Mouse (Mus musculus) v-Abl transformed pro-B cells (cell line): ENCODE results near the gene Fbxw4.
"Not testable (repeated sequence)": the region's sequence is repeated elsewhere in the genome, so short reads cannot be mapped to it uniquely, and the experiment has no call there.

ENCODE experiments used
- in situ Hi-C, 2 experiments: fragments of 400-800 bp; cut with MboI; formaldehyde crosslinking; loops; one replicate each; pipeline ENCODE4 v1.15.1; 2025; ENCODE audit not compliant: unreplicated experiment in 2 of 2

Gene Fbxw4

DNA sequence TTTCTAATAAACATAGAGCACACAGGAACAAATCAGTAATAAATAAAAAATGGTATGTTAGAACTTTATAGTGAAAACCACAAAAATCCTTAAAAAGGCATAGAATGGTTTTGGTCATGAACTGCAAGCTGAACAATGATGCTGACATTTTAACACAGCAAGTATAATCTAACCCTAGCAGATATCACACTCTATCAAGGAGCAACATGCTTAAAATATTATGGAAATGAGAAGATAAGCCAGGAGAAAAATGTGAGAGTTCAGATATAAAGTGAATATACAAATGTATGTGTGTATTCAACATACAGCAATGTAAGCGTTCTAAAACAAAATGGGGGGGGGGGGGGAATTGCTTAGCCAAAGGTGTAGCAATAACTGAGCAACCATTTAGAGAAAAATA, 2.3 kb downstream of the Fbxw4 start:
- in situ Hi-C loops = no loop called here

DNA sequence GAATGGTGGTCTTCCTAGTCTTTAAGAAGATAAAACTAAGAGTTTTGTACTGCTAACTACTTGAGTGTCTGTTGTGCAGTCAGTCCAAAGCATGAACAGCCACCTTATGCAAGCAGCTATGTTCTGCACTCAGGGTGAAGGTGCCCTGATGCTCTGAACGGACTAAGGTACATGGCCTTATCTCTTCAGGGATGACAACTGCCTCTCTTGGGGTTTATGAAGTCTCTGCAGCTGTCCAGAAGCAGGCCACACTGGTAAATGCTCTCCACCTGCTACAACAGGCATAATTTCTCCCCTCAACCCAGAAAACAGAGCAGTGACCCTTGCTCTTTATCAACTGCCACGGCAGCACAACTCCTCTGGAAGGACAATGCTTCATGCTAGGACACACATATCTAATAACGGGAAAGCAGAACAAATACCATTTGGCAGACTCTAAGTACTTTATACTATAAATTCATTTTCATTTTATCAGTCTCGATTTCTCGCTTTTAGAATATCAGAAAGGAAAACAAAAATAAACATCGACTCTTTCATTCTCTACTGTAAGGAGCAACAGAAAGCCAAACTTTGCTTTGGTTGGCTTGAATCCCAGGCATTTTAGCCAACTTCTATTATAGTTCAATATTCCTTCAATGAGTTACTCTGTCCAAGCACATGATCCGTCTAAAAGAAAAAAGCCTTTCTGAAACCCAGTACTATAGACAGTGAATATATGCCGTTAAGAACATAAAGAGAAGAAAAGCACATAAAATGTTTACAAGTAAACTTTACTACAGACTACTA, 3.1 kb downstream of the Fbxw4 start:
- in situ Hi-C loops = no loop called here

DNA sequence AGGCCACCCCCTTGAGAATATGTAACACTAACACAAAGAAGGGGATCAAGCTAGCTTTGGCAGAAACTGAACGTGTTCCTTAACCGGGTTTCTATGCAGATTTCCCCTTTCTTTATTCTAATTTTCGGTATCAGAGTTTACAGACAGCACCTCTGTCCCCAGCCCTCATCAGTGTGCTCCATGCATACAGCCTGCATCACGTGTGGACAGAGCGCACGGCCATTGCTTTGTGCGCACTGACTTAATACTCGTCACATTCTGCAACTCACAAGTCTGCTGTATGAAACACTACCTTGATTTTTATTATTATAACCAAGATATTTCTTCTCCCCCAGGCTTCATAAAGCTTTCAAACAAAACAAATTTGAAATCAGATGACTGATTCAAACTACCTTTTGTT, 4.2 kb downstream of the Fbxw4 start:
- in situ Hi-C loops = no loop called here

DNA sequence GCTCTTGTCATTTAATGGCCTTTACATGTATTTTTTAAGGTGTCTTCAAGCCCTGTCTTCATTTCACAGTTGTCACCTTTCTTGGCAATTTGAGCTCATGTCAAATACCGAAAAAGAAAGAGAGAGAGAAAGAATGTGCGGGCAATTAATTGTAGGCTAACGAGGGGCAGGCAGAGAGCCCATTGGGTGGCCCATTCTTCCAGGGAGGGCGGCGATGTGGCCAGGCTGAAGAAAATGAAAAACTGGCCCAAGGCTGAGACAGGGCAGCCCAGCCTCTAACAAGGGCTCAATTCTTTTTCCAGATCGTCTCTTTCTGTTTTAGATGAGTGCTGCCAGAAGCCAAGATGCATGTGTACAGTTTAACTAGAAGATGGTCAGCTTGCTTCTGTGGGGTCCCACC, 6.1 kb downstream of the Fbxw4 start:
- in situ Hi-C loops = no loop called here

DNA sequence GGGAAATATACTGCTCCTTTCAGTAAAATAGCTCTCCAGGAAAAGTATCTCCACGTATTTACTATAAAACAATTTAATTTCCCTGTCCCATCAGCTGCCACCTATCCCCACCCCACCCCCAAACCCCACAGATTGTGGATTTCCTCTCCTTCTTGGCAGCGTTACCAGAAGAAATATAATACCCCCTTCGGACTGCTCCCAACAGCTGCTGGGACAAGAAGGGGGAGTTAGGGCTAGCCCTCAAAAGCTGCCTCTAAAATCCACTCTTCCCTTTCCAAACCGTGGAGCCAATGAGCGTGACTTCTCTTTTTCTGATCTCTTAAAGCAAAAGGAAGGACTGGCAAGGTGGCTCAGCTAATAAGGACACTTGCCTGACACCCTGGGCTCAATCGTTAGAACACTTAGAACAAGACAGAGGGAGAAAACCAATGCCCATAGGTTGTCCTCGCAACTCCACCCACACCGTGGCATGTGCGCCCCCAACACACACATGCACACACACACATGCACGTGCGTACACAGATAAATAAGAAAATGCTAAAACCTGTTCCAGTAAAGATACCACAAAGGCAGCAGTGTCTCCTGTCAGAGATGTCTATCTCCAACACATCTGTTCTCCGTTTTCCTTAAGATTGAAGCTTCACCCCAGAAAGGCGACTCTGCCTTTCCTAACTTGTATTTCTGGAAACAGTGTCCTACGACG, 7.7 kb downstream of the Fbxw4 start:
- in situ Hi-C loops = no loop called here

DNA sequence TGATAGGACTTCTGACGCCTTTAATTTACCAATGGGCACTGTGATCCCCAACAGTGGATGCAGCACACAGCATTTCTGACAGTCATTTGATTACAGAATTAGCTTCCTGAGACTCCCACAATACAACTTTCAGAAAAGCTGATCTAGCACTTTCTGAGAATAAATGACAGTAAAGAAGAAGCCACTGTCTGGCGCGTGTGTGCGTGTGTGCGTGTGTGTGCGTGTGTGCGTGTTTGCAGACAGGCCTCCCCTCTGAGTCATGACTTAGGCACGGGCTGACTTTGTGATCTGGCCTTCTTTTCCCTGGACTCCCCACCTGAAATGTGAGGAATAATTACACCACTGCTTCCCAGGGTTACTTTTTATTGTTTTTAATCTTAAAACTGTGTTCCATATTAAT, 8.6 kb downstream of the Fbxw4 start:
- in situ Hi-C loops = no loop called here

DNA sequence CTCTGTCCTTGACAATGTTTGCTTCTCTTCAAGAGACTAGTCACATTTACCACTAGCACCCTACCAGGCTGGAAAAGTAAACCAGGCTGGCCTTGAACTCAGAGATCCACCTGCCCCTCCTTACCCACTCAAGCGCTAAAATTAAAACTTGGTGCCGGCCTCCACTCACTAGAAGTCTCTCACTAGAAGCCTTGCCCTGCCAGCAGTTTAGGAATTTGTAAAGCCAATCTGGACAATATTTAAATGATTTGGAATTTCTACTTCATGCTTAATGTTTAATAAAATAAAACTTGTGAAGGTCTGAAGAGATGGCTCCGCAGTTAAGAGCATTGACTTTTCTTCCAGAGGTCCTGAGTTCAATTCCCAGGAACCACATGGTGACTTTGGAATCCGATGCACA, 10.3 kb downstream of the Fbxw4 start:
- in situ Hi-C loops = no loop called here

DNA sequence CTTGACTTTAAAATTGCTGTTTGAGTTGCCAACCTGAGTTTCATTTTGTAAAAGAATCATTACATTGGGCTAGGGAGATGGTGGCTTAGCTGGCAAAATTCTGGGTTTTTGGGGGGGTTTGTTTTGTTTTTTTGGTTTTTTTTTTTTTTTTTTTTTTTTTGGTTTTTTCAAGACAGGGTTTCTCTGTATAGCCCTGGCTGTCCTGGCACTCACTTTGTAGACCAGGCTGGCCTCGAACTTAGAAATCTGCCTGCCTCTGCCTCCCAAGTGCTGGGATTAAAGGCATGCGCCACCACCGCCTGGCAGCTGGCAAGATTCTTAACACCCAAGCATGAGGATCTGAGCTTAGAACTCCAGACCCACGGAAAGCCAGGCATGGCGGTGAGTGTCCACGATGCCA, 11.6 kb downstream of the Fbxw4 start:
- in situ Hi-C loops = not testable (repeated sequence)

DNA sequence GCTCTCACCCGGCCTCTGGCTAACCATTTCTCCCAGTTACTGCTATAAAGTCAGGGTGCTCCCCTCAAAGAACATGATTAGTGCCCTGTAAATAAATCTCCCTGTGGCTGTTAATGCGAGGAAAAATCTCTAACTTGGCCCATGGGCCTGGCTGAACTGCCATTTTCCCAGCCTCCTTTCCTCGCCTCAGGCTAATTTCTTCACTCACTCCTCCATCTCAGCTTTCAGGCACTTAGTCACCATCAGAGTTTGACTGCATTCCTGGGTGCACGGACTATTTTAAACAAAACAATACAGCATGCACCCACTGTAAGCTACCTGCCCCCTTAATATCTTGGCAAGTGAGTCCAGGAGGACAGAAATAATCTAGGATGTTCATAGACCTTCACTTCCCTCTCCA, 13.2 kb downstream of the Fbxw4 start:
- in situ Hi-C loops = no loop called here

DNA sequence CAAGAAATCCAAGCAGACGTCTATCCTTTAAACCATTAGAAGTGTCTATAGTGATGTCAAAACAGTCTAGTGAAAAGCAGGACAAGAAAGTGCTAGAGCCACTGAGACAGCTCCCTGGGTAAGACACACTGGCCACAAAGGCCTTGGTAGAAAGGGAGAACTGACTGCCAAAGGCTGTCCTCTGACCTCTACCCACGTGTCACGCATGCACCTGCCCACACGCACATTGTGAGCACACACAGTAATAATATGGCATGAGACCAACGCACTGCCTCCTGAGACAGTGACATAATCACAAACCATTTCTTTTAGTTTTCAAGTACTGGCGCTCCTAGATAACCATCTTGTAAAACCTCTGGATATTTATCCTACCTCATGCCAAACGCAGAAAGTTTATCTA, 19.4 kb downstream of the Fbxw4 start:
- in situ Hi-C loops = no loop called here

DNA sequence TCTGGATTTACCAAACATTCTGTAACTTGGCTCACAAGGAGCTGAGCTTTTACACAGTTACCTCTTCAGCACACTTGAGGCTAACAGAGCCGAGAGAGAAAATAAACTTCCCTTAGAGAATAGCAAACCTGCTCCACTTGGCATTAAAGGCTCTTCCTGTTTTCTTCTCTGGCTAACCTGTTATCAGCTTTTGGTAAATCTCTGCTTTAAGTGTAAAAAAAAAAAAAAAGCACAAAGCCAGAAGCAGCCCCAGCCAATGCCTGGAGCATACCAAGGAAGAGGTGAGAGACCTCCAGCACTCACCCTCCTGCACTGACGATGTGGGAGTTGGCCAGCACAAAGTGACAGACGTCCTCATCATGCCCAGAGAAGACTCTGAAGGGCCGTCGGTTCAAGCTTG, 24.2 kb downstream of the Fbxw4 start:
- in situ Hi-C loops = no loop called here

DNA sequence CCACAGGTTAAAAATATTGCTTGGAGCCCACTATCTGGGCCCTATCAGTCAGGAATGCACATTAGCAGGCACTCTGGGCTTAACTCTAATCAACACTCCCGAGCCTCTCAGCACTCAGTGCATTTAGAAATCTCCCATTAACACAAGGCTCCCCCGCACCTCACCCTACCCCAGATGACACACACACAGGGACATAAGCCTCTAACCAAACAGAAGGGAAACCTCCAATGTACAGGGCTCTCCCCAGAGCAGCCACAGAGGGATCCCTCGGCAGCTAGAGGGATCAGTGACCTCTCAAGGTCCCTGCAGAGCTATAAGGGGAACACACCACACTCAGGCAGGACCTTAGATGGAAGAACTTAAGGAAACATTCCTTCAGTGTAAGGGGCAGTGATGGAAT, 28.5 kb downstream of the Fbxw4 start:
- in situ Hi-C loops = no loop called here

DNA sequence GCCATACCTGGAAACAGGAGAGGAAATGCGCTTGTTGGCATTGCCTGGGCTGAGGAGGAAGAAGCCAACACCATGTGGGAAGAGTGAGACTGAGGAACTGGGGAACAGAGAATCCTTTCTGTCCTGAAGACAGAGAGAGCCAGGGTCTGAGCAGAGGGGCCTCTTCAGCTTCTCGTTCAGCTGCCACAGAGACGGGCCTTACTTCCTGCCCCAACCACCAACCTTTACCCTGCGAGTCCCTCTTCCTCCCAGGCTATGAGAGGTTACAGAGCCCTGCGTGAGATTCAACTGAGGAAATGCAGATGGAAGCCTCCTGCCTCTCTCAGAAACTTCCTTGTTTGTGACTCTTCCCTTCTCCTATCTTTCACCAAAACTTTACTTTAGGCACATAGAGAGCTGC, 29.2 kb downstream of the Fbxw4 start:
- in situ Hi-C loops = no loop called here

DNA sequence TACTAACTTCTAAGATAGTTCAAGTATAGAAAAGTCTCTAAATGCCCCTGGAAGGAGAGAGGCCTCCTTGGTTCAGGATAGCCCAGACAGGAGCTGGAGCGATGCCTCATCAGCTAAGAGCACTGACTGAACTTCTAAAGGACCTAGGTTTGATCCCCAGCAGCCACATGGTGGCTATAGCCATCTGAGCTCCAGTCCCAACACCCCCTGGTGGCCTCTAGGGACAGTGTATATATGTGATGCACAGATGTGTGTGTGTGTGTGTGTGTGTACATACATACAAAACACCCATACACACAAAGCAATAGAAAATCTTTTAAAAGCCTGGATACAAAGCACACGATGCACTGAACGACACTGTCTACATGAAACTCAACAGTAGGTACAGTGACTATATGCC, 30.9 kb downstream of the Fbxw4 start:
- in situ Hi-C loops = no loop called here

DNA sequence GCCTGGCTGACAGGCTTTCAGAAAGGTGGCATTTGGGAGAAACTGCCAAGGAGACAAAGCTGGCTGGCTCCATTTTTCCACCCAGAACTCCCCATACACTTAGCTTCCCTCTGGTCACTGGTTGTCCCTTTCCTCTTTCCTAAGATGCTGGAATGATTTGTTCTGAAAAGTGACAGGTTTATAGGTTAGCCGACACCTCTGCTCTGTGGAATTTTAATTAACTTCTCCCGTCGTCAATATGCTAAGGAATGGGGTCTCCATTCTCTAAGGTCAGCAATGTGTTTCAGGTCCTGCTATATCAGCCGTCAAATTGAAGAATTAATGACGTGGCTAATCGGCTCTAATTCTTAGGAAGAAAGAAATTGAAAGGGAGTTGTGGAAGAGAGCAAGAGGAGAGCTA, 31.5 kb downstream of the Fbxw4 start:
- in situ Hi-C loops = no loop called here

DNA sequence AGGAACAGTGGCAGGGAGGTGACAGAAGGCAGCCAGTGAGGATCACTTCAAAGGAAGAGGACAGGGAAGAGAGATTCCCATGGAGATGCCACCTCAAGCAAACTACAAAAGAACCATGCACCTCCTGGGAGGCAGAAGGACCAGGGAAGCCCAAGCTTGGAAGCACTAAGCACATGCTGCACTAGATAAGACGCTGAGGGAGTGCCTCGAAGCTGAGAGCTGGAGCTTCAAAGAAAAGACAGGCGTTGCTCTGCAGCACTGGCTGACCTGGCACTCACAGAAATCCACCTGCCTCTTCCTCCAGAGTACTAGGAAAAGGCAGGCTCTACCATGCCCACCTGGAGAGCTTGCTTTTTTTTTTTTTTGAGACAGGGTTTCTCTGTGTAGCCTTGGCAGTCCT, 33.1 kb downstream of the Fbxw4 start:
- in situ Hi-C loops = no loop called here

DNA sequence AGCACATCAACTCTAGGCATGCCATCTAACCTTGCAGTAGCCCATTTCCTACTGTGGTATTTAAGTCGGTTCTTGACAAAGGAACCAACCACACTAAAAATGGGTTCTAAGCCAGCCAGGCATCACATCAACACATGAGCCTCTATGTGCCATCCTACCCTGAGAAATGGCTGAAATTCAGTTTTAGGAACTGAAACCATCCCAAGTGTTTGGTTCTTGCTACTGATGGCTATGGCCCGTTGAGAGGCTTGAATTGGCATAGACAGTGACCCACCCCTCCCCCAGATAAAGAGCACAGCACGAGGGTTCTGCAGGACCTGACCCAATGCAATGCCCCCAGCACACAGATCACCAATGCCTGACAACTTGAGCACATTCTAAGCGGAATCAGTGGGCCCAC, 36.4 kb downstream of the Fbxw4 start:
- in situ Hi-C loops = no loop called here

DNA sequence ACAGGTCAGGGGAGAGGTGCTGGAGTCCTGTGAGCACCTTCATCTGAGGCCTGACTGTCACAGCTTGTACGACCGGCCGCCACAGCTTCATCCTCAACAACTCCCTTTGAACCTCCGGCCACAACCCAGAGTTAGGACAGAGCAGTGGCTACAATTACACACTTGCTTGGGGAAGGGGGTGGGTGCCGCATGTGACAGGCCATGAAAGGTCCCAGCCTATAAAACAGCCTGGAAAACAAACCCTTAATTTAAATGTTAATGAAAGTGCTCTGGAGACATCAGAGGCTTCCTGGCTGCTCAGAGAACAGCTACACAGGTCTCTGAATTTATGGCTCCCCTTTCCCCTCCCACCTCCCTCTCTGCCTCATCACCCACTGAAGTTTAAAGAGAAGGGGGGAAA, 38.0 kb downstream of the Fbxw4 start:
- in situ Hi-C loops = no loop called here

DNA sequence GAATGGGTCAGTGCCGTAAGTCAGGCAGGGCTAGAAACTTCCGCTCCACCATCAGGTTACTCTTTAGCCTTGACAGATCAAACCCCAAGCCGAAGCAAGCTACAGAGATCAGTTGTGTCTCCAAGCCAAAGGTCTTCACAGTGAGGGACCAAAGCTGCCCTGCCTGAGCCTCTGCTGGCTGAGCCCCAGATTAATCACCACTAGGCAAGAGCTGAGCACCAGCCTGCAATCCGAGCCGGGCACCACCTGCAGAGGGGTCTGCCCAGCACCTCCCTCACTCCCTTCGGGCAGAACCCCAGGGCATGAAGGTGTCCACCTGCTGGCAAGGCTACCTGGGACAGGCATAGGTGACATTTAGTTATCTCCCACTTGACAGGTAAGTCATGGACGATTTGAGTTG, 39.1 kb downstream of the Fbxw4 start:
- in situ Hi-C loops = no loop called here

DNA sequence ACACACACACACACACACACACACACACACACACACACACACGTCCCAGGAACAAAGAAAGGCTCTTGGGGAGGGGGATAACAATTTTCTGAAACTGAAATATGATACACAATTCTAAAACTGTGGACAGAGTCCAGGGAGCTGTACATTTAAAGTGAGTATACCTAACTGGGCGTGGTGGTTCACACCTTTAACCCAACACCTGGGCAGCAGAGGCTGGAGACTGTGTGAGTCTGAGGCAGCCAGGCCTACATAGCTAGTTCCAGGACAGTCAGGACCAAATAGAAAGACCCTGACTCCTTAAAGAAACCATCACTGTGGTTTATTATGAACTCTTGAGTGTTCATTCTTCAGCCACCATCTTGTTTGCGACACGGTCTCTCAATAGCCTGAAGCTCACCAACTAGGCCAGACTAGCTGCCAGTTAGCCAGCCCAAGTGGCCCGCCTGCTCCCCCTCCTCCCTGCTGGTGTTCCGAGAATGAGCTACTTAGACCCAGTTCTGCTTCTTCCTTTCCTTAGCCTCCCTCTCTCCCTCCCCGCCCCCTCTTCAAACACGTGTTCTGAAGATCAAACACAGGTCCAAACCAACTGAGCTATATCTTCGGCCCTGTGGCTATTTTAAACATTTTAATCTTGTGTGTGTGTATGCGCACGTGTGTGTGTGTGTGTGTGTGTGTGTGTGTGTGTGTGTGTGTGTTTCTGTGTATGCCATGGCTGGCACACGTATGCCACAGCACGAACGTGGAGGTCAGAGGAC, 40.2 kb downstream of the Fbxw4 start:
- in situ Hi-C loops = no loop called here

DNA sequence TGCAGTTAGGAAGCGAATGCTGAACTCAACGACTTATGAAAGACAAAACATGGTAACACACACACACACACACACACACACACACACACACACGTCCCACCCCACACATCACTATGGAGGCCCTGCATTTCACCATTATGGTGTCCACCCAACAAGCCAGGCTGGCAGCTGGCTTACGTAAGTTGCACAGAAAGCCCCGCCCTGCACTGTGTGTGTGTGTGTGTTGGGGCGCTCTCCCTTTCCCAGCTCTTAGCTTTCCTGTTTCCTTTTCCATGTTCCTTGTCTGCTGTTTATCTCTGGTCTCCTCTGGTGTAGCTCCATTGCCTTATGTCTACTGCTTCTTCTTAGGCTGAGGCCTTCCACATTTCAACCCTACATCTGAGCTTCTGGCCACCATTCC, 41.9 kb downstream of the Fbxw4 start:
- in situ Hi-C loops = no loop called here

DNA sequence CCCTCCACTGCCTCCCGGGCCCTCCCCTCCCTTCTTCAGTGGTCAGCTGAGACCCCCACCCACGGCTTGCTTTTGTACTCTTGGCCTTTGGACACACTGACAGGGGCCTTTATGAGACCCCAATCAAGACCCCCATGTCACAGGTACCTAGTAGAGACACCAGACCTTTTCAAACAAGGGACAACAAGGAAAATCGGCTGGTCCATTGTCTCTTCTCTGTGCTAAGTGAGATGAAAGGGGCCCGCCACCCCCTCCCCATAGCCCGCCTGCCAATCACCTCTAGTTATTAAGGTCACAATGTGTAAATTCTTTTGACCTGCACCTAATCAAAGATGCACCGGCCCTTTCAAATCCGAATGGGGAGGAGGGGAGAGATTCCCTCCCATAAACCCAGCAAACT, 43.4 kb downstream of the Fbxw4 start:
- in situ Hi-C loops = no loop called here
